Mouse (Mus musculus) ES-E14 (cell line): Measurements from ENCODE around the gene Mad2l1bp. TPM values are rescaled to one million over a fixed set of nuclear protein-coding genes. Genes with fewer than 3 reads are reported as not detected.
A peak's percentile ranks its signal among the peaks of the same experiment; 100 is the strongest.

Source experiments
- DNase-seq: peaks from one replicate; pipeline ENCODE4 v3.0.0-alpha.2; 2013; ENCODE audit warnings: low read depth, low spot score
- H3K27ac ChIP-seq: 2 replicates; pipeline ENCODE4 v1.5.1; 2012; ENCODE audit warnings: low read depth, mild to moderate bottlenecking, low read length, moderate library complexity, mixed read lengths; ENCODE audit not compliant: poor library complexity, insufficient read depth, severe bottlenecking
- H3K36me3 ChIP-seq: 2 replicates; pipeline ENCODE4 v1.6.1; 2012; ENCODE audit warnings: mild to moderate bottlenecking, low read length, moderate library complexity, mixed read lengths; ENCODE audit not compliant: control insufficient read depth, poor library complexity, insufficient read depth, severe bottlenecking
- H3K4me1 ChIP-seq, 2 experiments: fragments of 150-350 bp in 1 of 2; sonication (generic) in 1 of 2; 2 replicates each; pipeline ENCODE4 v1.6.1; 2012; ENCODE audit warnings: low read length in 2 of 2, mild to moderate bottlenecking in 1 of 2, mixed read lengths in 1 of 2; ENCODE audit not compliant: control insufficient read depth in 2 of 2, insufficient read depth in 2 of 2, poor library complexity in 1 of 2
- H3K4me3 ChIP-seq, 2 experiments: fragments of 150-350 bp in 1 of 2; sonication (generic) in 1 of 2; 2 replicates each; pipeline ENCODE4 v1.5.1; 2012; ENCODE audit warnings: low read length in 2 of 2, low read depth in 1 of 2, mild to moderate bottlenecking in 1 of 2, mixed read lengths in 1 of 2; ENCODE audit not compliant: insufficient read depth in 1 of 2, poor library complexity in 1 of 2, severe bottlenecking in 1 of 2
- H3K9ac ChIP-seq: 2 replicates; pipeline ENCODE4 v1.6.1; 2012; ENCODE audit warnings: low read depth, mild to moderate bottlenecking, low read length, mixed read lengths; ENCODE audit not compliant: poor library complexity, insufficient read depth, severe bottlenecking
- H3K9me3 ChIP-seq: fragments of 150-350 bp; sonication (generic); 2 replicates; pipeline ENCODE4 v1.6.1; 2012; ENCODE audit warnings: low read depth, mild to moderate bottlenecking, low read length; ENCODE audit not compliant: control insufficient read depth, insufficient read depth
- CHD2 ChIP-seq: IDR thresholded peaks from 2 replicates; pipeline ENCODE4 v1.6.1; 2014; ENCODE audit warnings: mild to moderate bottlenecking, low read depth, low read length, inconsistent platforms
- HCFC1 ChIP-seq: IDR thresholded peaks from 2 replicates; pipeline ENCODE4 v1.6.1; 2012; ENCODE audit warnings: low read length, inconsistent platforms, borderline replicate concordance; ENCODE audit not compliant: insufficient read depth
- MAFK ChIP-seq: IDR thresholded peaks from 2 replicates; pipeline ENCODE4 v1.6.1; 2014; ENCODE audit warnings: mild to moderate bottlenecking, low read depth, low read length, inconsistent platforms; ENCODE audit not compliant: insufficient read depth
- ZC3H11A ChIP-seq: IDR thresholded peaks from 2 replicates; pipeline ENCODE4 v1.6.1; 2012; ENCODE audit warnings: low read depth, mild to moderate bottlenecking, inconsistent platforms, low read length, borderline replicate concordance
- ZNF384 ChIP-seq: IDR thresholded peaks from 2 replicates; pipeline ENCODE4 v1.6.1; 2012; ENCODE audit warnings: low read depth, low read length, inconsistent platforms
- in situ Hi-C, 2 experiments: fragments of 600-800 bp; cut with MboI; formaldehyde crosslinking; loops; one replicate each; pipeline ENCODE4 v1.15.1; 2025; ENCODE audit warnings: low sequenced_read_pairs in 2 of 2, inconsistent platforms in 1 of 2; ENCODE audit not compliant: unreplicated experiment in 2 of 2
- total RNA-seq: library from RNA; depleted of rRNA; stranded (reverse); fragments of 300-350 nt; gene quantifications from 2 replicates; pipeline ENCODE4 v1.2.3, GENCODE M21; 2012; rRNA removed

The Mad2l1bp gene
- total RNA-seq: 7.1 and 8.2 TPM in 2 replicates

DNA sequence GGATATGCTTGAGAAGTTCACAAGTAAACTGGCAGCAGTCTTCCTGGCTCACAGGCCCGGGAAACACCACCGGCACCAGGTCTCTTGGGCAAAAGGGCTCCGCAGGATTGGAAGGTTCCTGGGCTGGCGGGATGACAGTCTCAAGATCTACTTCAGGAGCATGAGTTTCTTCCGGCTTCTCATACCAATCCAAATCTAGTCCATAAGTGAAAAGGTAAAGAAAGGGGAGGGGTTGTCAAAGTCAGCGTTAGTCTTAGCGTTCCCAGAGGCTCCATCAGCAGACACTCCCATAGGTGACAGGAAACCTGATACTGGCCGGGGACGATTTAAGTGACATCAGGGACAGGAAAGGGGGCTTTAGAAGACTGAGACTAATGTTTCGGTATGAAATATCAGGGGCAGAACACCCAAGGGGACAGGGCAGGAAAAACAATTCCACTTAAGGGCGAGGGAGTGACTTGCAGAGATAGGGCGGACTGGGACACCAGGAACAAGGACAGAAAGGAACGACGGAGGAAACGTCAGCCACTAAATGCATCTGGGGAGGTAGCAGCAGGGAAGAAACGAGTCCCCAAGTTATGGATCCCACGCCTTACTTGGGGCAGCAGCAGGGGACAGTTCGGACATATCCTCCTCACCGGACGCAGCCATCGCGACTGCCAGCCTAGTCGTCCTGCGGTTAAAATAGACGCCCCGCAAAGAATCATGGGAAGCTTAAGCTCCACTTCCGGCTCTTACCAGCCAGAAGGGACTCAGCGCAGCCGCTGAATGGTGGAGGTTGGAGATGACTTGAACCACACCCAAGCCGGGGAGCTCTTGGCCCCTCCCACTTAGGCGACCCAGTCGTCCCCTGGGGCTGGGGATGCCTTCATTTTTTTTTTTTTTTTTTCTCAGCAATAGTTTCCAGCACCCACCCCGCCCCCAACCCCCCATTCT, at the start of gene Mad2l1bp:
Gene Mad2l1bp, minus strand, starts transcription at position 707 of the 936 bp plus-strand sequence.
- H3K4me1 ChIP-seq: peaks cover 0 to 10% of the 10 kb centered on the region in 2 experiments; a peak in 1 of 4 replicates
- peak within 1 kb of the TSS; percentile 86 to 96 for H3K4me3 ChIP-seq
- in situ Hi-C loops: no loop called here
- no peaks in the 10 kb centered on the region for H3K36me3 ChIP-seq
- no peak for TF ChIP-seq ZC3H11A
- TF ChIP-seq ZNF384: peak; percentile 40; the same call in 1 of the 2 replicates
- TF ChIP-seq MAFK: no peak
- TF ChIP-seq CHD2: no peak
- peak; percentile 42; the same call in 1 of the 2 replicates for TF ChIP-seq HCFC1
- H3K9ac ChIP-seq: peak within 1 kb of the TSS; percentile 98
- H3K27ac ChIP-seq: no peak within 1 kb of the TSS
- H3K9me3 ChIP-seq: no peaks in the 10 kb centered on the region
- DNase-seq: peak; percentile 86

DNA sequence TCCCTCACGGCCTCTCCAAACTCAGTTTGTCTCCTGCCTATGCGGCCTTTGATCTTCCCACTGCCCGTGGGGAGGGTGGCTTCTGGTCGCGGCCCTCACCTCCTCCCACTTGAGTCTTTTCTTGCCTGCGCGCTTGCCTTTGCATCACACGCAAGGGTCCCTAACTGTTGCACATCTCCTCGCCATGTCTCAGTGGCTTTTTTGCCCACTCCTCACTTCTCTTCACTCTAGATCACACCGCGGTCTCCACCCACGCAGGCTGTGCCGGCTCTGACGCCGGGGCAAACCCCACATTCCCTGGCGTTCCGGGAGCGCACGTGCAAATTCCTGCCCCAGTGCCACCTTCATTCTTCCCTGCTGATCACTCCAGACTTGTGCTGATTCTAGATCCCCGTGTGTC, 49.7 kb upstream of the Mad2l1bp start:
- in situ Hi-C loops: loop anchor here in 1 of 2 experiments (25.0 kb wide), 1 partner anchor 791 kb away; no protein-coding TSS in a partner anchor
- no peaks in the 10 kb centered on the region for H3K9me3 ChIP-seq
- peaks cover 30% of the 10 kb centered on the region for H3K36me3 ChIP-seq
- H3K4me3 ChIP-seq: peak overlapping the region; percentile 87 to 88
- H3K27ac ChIP-seq: peak overlapping the region; percentile 68
- TF ChIP-seq MAFK (no peak), HCFC1 (no peak), ZNF384 (no peak), CHD2 (no peak), ZC3H11A (no peak)
- peaks cover 2% of the 10 kb centered on the region in 2 experiments for H3K4me1 ChIP-seq
- H3K9ac ChIP-seq: peak overlapping the region; percentile 93
- peak; percentile 12 for DNase-seq

DNA sequence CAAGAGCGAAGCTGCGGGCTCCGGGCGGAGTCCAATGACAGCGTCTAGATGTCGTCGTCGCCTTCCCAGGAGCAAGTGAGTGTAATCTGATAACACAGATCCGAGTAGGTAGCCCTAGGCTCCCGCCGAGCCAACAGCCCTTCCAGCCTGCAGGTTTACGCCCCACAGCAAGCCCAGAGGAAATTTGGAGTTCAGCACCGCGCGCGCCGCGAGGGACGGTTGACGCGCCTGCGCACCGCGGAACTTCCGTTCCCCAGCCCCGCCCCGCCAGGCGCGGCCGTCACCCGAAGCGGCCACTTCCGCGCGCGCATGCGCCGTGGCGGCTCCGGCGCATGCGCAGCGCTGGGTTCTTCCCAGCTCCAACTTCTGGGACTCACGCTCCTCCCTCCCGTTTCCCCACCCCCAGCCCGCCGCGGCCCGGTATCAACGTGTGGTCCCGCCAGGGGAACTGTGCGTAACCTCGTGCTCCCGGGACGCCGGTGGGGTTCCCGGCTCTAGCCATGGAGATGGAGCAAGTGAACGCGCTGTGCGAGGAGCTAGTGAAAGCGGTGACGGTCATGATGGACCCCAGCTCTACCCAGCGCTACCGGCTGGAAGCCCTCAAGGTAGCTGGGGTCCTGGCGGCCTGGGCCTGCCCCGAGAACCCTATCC, 49.2 kb upstream of the Mad2l1bp start, which contains the start of the genes Polh and Xpo5:
Gene Polh, minus strand, starts transcription at position 225 of the 651 bp plus-strand sequence.
Gene Xpo5, plus strand, starts transcription at position 362 of the 651 bp plus-strand sequence.
- peak within 1 kb of the TSS; percentile 93 for H3K9ac ChIP-seq
- peak; percentile 88 for DNase-seq
- H3K27ac ChIP-seq: peak within 1 kb of the TSS; percentile 68
- in situ Hi-C loops: loop anchor here in 1 of 2 experiments (25.0 kb wide), 1 partner anchor 790 kb away; no protein-coding TSS in a partner anchor
- peaks cover 2% of the 10 kb centered on the region in 2 experiments for H3K4me1 ChIP-seq
- peak within 1 kb of the TSS; percentile 87 to 88 for H3K4me3 ChIP-seq
- peaks cover 26% of the 10 kb centered on the region for H3K36me3 ChIP-seq
- H3K9me3 ChIP-seq: no peaks in the 10 kb centered on the region
- TF ChIP-seq ZC3H11A: no peak
- peak; percentile 16; the same call in 1 of the 2 replicates for TF ChIP-seq HCFC1

DNA sequence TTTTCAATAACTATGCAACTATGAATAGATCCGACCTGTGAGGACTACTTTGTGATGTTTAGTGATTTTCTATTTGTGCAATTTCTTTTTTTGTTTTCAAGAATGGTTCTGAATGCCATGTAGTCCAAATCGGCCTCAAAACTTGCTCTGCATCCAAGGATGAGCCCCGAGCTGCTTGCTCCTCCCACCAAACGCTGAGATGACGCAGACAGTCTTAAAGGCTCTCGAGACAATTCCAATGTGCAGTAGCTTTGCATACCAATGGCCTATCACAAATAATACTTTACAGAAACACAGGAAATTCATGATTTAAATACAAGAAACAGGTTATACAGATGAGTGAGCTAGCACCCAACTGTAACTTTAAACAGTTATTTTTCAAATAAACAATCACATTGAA, 47.8 kb upstream of the Mad2l1bp start:
- no peak for DNase-seq
- no peak for TF ChIP-seq HCFC1
- TF ChIP-seq ZNF384: no peak
- no peak for TF ChIP-seq ZC3H11A
- TF ChIP-seq CHD2: no peak
- no peak for TF ChIP-seq MAFK
- H3K4me1 ChIP-seq: peaks cover 2% of the 10 kb centered on the region in 2 experiments
- no peak overlapping the region for H3K9ac ChIP-seq
- H3K9me3 ChIP-seq: no peaks in the 10 kb centered on the region
- in situ Hi-C loops: loop anchor here in 1 of 2 experiments (25.0 kb wide), 1 partner anchor 789 kb away; no protein-coding TSS in a partner anchor
- H3K27ac ChIP-seq: no peak overlapping the region
- H3K36me3 ChIP-seq: peaks cover 21% of the 10 kb centered on the region
- H3K4me3 ChIP-seq: peak overlapping the region in 1 of 2 experiments; percentile 71; a peak in 2 of 4 replicates
